Mouse (Mus musculus): Measurements from ENCODE around the gene Hipk2. TPM values are rescaled to one million over a fixed set of nuclear protein-coding genes. Genes with fewer than 3 reads are reported as not detected.
A peak's percentile ranks its signal among the peaks of the same experiment; 100 is the strongest.

Hipk2 gene
- polyA plus RNA-seq, 1 experiment from 2014 or later: 45.3 TPM

GRCm38 (mm10) chr6:38662714-38663615 is 213.0 kb downstream of the Hipk2 start, which contains the start of gene Clec2l:
Clec2l (plus strand) TSS chr6:38663069.
- under 1% methylated on average over 68 of the region's 84 CpGs for WGBS
- ATAC-seq (replicated peaks): peak; percentile 92
- Histone ChIP-seq H3K4me2 (peak within 1 kb of the TSS; percentile 72), H3K4me3 (peak within 1 kb of the TSS; percentile 59), H3K9me3 (no peaks in the 10 kb centered on the region), H3K27me3 (replicated peaks) (peaks cover 2% of the 10 kb centered on the region; the same call in 1 of the 2 replicates), H3K9ac (peak within 1 kb of the TSS; percentile 62), H3K36me3 (replicated peaks) (no peaks in the 10 kb centered on the region), H3K27ac (peak within 1 kb of the TSS; percentile 73), H3K4me1 (peaks cover 8% of the 10 kb centered on the region)

- ATAC-seq (replicated peaks): no peak
- Histone ChIP-seq H3K9ac (no peak overlapping the region), H3K4me3 (no peak overlapping the region), H3K27me3 (replicated peaks) (peaks cover 2% of the 10 kb centered on the region; the same call in 1 of the 2 replicates), H3K9me3 (no peaks in the 10 kb centered on the region), H3K27ac (no peak overlapping the region), H3K4me2 (no peak overlapping the region), H3K36me3 (replicated peaks) (no peaks in the 10 kb centered on the region), H3K4me1 (peaks cover 8% of the 10 kb centered on the region)
- 14% methylated on average over 4 of the region's 4 CpGs for WGBS
These were observed 214.3 kb downstream of the Hipk2 start for GRCm38 (mm10) chr6:38661626-38662025.

- H3K4me2 ChIP-seq: no peak overlapping the region
- peak; percentile 74 for ATAC-seq (replicated peaks)
- H3K4me3 ChIP-seq: no peak overlapping the region
- 44% methylated on average over 14 of the region's 14 CpGs for whole genome bisulfite sequencing
- no peaks in the 10 kb centered on the region for H3K27me3 ChIP-seq (replicated peaks)
- H3K9me3 ChIP-seq: no peaks in the 10 kb centered on the region
- no peak overlapping the region for H3K9ac ChIP-seq
- H3K27ac ChIP-seq: no peak overlapping the region
- H3K4me1 ChIP-seq: no peaks in the 10 kb centered on the region
- H3K36me3 ChIP-seq (replicated peaks): no peaks in the 10 kb centered on the region
These were observed 225.6 kb downstream of the Hipk2 start for GRCm38 (mm10) chr6:38650263-38650937.

GRCm38 (mm10) chr6:38649545-38649944 is 226.4 kb downstream of the Hipk2 start:
- H3K4me3 ChIP-seq: no peak overlapping the region
- no peak for ATAC-seq (replicated peaks)
- no peaks in the 10 kb centered on the region; the same call in 1 of the 2 replicates for H3K27me3 ChIP-seq (replicated peaks)
- no peaks in the 10 kb centered on the region for H3K9me3 ChIP-seq
- 65% methylated on average over 3 of the region's 3 CpGs for WGBS
- no peaks in the 10 kb centered on the region for H3K36me3 ChIP-seq (replicated peaks)
- H3K4me1 ChIP-seq: no peaks in the 10 kb centered on the region
- H3K9ac ChIP-seq: no peak overlapping the region
- H3K4me2 ChIP-seq: no peak overlapping the region
- H3K27ac ChIP-seq: no peak overlapping the region

Other genes with a start within 250 kb of the Hipk2 start
- 0.11 and 0.26 TPM in 2 replicates for gene Klrg2, start 238.9 kb downstream of the Hipk2 start, polyA plus RNA-seq (2015; fragmentation: Nextera tagmentation; extraction: Ambion mirVana)
- 28.9 and 34.0 TPM in 2 replicates for gene Clec2l, start 213.1 kb downstream of the Hipk2 start, polyA plus RNA-seq (2015; fragmentation: Nextera tagmentation; extraction: Ambion mirVana)
- 2.3 TPM in 2 replicates for gene Tbxas1, start 761 bp downstream of the Hipk2 start, polyA plus RNA-seq (2015; fragmentation: Nextera tagmentation; extraction: Ambion mirVana)
- gene Parp12, start 242.2 kb upstream of the Hipk2 start, polyA plus RNA-seq (2015; fragmentation: Nextera tagmentation; extraction: Ambion mirVana): 2.3 and 3.1 TPM in 2 replicates